Mouse (Mus musculus): Measurements from ENCODE around the gene Ube2f.

Ube2f gene

GRCm38 (mm10) chr1:91332102-91332501, 82.0 kb downstream of the Ube2f start:
- DNase-seq (ENCODE audit: low read depth, low spot score), result no peak
- no peaks in the 10 kb centered on the region for H3K36me3 ChIP-seq (ENCODE audit: control insufficient read depth, insufficient read depth, low read length, poor library complexity, severe bottlenecking)
- no peaks in the 10 kb centered on the region for H3K27me3 ChIP-seq (ENCODE audit: control insufficient read depth, insufficient read depth, low read length, poor library complexity, severe bottlenecking)

DNA sequence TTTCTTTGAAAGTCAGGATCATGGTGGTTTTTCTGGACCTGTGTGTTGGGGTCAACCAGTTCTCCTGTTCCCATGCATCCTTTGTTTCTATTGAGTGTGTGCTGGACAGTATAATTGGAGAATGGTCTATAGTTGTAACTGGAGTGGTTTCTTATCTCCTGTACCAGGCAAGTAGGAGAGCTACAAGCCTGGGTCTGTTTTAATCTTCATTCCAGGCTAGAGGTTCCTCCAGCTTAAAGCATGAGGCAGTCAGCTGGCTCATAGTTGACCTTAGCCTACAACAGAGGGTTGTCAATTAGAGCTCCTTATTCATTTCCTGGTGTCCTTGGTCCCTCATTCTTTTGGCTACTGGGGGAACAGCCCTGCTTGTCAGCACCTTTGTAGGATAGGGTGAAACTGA, 83.5 kb downstream of the Ube2f start:
- Histone ChIP-seq H3K27me3 (ENCODE audit: control insufficient read depth, insufficient read depth, low read length, poor library complexity, severe bottlenecking) (no peaks in the 10 kb centered on the region), H3K36me3 (ENCODE audit: control insufficient read depth, insufficient read depth, low read length, poor library complexity, severe bottlenecking) (no peaks in the 10 kb centered on the region)
- no peak for DNase-seq (ENCODE audit: low read depth, low spot score)

GRCm38 (mm10) chr1:91337355-91337754, 87.3 kb downstream of the Ube2f start:
- Histone ChIP-seq H3K27me3 (ENCODE audit: control insufficient read depth, insufficient read depth, low read length, poor library complexity, severe bottlenecking) (no peaks in the 10 kb centered on the region), H3K36me3 (ENCODE audit: control insufficient read depth, insufficient read depth, low read length, poor library complexity, severe bottlenecking) (no peaks in the 10 kb centered on the region)
- DNase-seq (ENCODE audit: low read depth, low spot score), result no peak
